Mouse (Mus musculus): ENCODE results near the gene Ankrd23. TPM values are rescaled to one million over a fixed set of nuclear protein-coding genes. Genes with fewer than 3 reads are reported as not detected.

Gene Ankrd23
- total RNA-seq, 2 experiments from 2014 or later: 215 to 337 TPM

DNA sequence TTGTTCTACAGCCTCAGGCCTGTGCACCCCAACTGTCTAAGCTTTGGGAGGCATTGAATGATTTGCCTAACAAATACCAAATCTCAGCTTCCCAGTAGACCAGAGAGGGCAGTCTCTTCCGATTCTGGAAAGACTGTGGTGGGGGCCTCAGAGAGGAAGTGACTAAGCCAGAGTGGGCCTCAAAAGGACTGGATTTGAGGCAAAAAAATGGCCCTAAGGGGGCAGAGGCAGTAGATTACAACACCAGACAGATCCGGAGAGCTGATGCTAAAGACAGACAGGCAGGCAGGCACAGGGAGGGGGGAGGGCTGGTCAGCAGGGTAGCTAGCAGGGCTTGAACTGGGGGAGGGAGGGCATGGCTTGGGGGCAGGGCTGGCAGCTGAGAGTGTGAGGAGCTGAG lies 29.7 kb upstream of the Ankrd23 start:
- intact Hi-C loops (cut with DNase I): no loop called here
- DNase-seq (ENCODE audit: low spot score): no peak

DNA sequence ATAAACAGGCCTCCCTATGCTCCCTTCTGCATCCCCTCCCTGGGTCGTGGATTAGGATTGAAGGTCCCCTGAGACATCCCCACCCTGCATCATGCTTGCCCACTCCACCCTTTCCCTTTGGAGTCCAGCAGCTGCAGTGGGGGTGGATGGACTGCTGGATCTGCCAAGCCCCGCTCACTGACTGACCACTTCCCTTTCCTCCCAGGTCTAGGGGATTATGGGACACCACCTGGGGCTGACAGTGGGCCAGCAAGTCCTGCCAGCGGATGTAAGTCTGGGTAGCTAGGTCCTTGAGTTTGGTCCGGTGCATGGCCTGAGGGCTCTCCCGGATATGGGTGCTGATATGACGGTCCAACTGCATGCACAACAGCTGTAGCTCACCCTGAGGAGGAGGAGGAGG lies 27.4 kb upstream of the Ankrd23 start:
- DNase-seq (ENCODE audit: low spot score): peak; percentile 66
- intact Hi-C loops (cut with DNase I): no loop called here

DNA sequence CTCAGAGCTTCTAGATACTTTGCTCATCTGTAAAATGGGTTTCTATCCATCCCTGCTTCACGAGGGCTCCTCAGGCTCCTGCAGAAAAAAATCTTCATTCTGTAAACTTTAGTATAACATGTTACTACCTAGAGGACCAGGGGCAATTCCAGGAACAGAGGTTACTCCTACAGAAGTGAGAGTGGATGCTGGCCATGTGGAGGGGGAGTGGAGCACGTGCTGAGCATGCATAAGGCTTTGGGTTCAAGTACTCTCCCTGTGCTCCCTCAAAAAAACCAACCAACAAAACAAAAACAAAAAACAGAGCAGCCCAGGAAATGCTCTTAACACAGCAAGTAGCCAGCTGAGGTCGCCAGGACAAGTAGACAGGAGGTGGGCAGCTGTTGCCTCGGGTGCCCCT lies 26.9 kb upstream of the Ankrd23 start:
- intact Hi-C loops (cut with DNase I): no loop called here

DNA sequence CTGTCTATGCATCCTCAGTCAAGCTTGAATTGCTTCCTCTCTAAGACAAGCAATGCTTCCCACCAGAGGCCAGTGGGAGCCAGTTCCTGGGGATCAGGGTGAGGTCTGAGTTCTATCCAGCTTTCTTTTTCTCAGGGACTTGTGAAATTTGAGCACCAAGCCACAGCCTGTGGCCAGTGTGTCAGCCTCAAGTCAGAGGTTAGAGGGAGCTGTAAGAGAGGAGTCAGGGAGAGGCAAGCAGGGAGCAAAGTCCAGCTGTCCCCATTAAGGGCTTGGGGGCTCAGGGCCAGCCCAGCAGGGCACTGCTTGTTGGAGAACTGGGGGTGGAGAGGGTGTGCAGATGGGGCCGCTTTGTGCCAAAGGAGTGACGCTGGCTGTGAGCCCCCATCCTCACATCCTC lies 26.5 kb upstream of the Ankrd23 start:
- intact Hi-C loops (cut with DNase I): no loop called here
- DNase-seq (ENCODE audit: low spot score): peak; percentile 42

More for the DNA sequence above, 26.9 kb upstream of the Ankrd23 start:
- no peak for DNase-seq (ENCODE audit: low spot score)

DNA sequence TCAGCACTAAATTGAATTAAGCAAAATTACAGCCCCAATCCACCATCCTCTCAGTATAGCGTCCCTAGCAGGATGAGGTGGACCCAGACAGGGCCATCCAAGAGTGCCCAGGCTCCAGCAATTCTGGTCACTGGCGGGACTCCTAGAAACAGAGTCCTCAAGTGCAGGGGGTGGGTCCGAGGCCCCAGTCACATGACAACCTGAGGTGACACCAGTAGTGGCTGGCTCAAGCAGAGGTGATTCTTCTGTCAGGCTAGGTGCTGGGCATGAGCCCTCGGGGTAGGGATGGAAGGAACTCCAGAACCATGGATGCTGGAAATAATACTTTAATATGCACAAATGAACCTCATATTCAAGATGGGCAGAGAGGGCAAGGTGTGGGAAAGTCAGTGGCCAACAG lies 25.7 kb upstream of the Ankrd23 start:
- DNase-seq (ENCODE audit: low spot score): no peak
- intact Hi-C loops (cut with DNase I): no loop called here

DNA sequence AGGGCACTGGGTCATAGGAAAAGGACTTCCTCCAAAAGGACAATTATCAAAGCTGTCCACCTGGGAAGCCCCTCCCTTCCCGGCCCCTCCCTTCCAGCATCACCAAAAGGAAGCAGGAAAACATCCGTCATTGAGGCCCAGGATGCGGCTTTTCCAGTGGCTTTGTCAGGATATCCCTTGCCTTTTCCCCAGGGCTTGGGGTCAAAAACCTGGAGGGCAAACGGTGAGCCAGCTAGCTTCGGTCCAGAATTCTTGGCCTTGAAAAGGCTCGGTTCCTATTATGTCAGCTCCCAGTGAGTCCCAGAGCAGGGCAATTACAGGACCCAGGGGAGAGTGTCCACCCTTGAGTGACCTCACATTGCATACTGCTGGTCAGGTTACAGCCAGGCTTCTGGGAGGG lies 24.2 kb upstream of the Ankrd23 start:
- intact Hi-C loops (cut with DNase I): no loop called here
- DNase-seq (ENCODE audit: low spot score): peak; percentile 44

DNA sequence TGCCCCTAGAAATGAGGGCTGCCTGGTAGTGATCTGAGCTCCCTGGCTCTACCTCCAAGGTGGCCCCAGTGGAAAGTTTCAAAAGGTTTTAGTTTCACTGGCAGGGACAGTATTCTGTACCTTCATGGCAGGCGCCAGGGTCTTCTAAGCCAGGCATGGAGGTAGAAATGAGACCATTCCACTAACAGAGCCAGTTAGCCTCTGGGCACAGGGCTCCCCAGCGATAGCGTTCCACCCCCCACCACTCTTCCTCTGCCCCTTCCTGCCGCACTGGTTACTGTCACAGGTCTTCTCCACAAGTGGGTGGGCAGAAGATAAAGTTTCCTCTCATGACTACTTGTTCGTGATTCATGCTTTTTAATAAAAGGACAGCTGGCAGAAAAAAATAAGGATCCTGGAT lies 23.2 kb upstream of the Ankrd23 start:
- DNase-seq (ENCODE audit: low spot score): no peak
- intact Hi-C loops (cut with DNase I): loop anchor here (2.0 kb wide), 2 partner anchors 21 to 53 kb away; no protein-coding TSS in a partner anchor

DNA sequence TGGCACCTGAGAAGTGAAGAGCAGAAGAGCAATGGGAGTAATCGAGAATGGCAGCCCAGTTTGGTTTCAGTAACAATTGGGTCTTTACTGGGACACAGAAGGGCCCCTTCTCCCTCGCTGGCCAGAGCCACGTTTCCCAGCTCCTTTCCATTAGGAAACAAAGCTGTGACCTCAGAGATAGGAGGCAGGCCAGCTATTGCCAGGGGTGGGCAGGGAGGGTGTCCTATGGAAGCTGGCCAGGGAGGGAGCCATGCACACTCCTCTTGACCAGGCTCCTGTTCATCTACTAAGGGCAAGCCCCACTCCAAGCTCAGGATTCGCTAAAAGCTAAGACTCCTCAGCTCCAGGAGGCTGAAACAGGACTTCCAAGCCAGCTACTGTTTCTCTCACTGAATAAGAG lies 22.6 kb upstream of the Ankrd23 start:
- intact Hi-C loops (cut with DNase I): loop anchor here (2.0 kb wide), 2 partner anchors 22 to 54 kb away; no protein-coding TSS in a partner anchor

DNA sequence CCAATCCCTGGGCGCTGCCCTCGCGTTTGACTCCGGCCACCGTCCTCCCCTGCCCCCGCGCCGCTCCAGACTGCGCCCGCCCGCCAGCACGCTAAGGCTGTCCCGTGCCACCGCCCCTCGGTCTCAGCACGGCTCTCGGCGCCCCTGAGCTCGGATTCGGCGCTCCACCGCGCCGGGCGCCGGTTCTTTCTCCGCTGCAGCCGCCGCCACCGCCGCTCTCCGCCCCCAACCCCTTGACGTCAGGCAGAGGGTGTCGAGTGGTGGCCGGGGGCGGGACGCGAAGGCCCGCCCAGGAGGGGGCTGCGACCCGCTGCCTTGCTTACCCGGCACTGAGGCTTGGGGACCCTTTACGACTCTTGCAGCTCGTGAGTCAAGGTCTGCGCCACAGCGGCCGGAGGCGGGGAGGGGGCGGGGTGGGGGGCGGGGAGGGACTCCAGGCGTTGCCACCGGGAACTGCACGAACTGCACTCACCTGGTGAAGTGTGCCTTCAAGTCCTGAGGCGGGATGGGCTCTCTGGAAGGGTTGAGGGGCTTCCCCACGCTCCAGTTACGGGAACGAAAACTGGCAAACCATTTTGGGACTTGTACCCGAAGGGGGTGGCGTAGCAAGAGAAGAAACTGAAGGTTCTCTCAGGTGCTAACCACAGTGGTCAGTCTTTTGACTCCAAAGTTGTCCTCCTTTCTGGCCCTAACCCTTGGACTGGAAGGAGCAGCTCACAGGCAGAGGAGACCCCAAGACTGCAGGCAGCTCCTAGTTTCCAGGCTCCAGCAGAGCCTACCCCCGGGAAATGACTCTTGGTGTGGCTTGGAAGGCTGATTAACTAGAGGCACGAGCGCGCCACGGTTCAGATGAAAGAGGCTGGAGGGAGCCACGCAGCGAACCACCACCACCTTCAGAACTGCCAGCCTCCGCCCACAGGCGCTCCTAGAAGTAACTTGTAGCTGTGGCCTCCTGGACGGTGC lies 21.6 kb upstream of the Ankrd23 start, which contains the start of gene Sema4c:
Gene Sema4c (minus strand): TSS at position 319 of the 963 bp plus-strand sequence.
- peak; percentile 60 for DNase-seq (ENCODE audit: low spot score)
- intact Hi-C loops (cut with DNase I): loop anchor here (2.0 kb wide), 2 partner anchors 22 to 54 kb away; no protein-coding TSS in a partner anchor

More for the DNA sequence above, 22.6 kb upstream of the Ankrd23 start:
- DNase-seq (ENCODE audit: low spot score): no peak

DNA sequence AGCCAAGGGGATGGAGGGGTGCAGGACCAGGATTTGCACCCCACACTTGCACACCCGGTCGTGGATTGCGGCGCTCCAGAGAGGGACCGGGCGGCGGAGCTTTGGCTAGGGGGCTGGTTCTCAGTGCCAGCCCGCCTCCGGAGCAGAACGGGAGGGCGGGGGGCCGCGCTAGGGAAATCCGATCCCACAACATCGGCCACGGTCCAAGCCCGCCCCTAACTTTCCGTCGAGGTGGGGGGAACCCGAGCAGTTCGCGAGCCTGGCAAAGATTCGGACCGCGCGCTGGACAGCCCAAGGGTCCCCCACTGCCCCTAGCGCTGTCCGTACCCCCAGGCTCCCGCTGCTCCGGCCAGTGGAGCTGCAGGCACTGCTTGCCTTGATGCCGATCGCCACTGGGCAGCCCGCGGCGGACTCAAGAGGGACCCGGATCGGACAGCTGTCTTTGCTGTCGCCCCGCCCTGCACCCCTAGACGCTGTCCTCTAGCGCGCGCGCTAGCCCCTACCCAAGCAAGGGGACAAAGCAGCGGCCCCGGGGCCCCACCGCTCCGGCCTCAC lies 20.9 kb upstream of the Ankrd23 start:
- DNase-seq (ENCODE audit: low spot score): peak; percentile 86
- intact Hi-C loops (cut with DNase I): loop anchor here (2.0 kb wide), 3 partner anchors 23 to 77 kb away; no protein-coding TSS in a partner anchor

DNA sequence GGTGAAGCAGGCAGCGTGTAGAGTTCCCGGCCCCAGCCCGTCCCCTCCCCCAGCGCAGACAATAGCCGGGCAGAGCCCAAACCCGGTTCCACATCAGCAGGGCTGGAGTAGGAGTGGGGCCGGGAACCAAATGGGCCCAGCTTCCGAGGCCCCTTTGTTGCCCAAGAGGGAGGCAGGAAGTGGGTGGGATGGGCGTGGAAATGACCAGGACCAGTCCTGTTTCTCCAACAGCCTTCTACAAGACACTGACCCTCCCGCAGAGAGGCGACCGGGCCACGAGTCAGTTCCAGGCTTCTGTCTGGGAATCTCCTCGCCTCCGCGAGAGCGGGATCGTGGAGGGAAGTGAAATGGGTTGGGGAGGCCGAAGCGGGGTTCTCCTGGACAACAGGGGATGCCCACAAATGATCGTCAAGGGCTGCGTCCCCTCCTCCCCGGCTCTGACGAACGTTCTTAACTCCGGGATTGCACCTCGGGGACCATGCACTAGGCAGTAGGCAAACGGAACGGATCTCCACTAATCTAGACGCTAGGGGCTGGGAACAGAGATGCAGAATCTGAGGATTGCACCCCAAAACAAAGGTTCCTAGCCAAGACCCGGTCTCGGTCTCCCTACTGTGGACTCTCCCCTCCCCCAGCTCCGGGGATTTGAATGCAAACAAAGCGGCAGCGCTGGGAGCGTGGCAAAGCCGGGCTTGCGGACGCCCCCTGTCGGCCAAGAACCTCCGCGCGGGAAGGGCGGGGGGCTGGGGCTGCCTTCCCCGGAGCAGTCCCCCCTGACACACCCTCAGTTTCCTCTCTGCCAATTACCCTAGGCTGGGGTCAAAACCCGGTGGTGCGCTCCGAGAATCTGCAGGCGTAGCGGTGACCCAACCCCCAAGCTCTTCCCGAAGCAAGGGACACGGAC lies 20.1 kb upstream of the Ankrd23 start:
- intact Hi-C loops (cut with DNase I): loop anchor here (2.0 kb wide), 1 partner anchor 78 kb away; no protein-coding TSS in a partner anchor
- DNase-seq (ENCODE audit: low spot score): peak; percentile 90

DNA sequence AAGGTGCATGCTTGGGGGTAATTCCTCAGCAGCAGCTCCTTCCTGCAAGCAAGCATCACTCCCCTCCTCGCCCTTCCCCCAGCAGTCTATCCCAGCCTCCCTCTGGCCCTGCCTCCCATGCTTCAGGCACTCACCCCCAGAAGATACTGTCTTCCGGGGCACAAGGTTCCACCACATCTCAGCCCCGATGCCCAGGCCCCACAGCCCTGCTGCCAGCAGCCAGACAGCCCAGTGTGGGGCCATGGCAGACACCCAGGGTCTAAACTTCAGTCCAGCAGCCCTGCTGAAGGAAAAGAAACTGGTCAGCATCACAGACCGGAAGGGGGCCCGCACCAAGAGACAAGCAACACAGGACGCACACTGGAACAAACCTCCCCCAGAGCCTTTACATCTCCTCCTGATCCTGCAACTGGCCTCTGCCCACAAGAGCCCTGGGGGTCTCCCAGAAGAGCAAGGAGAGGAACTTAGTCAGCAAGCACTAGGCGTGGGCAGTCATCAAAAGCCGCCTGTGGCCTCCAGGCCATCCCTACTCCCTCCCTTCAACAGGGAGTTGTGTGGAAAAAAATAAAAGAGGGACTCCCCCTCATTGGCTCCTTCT lies 19.2 kb upstream of the Ankrd23 start:
- DNase-seq (ENCODE audit: low spot score): no peak

DNA sequence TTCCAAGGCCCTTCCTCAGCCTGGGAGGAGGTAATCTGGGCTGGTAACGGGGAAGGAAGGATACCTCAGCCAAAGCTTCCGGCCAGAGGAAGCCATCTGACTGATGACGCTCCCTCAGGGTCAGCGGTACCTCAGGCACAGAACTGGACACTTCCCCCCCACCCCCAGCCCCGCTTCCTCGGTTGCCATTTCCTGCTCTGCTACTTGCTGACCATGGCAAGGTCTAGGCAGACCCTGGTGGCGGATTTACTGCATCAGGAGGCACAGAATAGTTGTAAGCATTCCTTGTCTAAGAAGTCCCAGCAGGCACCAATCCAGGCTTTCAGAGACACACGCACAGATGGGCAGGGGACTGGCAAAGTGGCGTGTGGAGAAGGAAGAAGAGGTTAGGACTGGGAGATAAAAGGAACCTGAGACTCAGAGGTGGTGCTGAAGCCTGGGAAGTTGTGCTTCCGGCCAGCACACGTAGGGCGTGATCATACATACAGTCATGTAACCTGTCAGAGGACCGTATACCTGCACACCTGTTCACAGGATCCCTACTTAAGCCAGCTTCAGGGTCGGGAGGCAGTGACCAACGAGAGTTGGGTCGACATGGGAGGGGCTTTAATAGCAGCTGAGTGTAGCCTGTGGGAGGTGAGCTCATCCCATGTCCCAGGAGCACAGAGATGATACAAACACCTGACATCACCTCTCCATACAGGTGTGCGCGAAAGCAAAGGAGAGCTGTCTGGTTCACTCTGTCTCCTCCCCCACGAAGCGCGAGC lies 18.1 kb upstream of the Ankrd23 start:
- intact Hi-C loops (cut with DNase I): loop anchor here (2.0 kb wide), 1 partner anchor 36 kb away; no protein-coding TSS in a partner anchor
- DNase-seq (ENCODE audit: low spot score): no peak

More for the DNA sequence above, 19.2 kb upstream of the Ankrd23 start:
- intact Hi-C loops (cut with DNase I): loop anchor here (2.0 kb wide), 2 partner anchors 35 to 79 kb away; no protein-coding TSS in a partner anchor

DNA sequence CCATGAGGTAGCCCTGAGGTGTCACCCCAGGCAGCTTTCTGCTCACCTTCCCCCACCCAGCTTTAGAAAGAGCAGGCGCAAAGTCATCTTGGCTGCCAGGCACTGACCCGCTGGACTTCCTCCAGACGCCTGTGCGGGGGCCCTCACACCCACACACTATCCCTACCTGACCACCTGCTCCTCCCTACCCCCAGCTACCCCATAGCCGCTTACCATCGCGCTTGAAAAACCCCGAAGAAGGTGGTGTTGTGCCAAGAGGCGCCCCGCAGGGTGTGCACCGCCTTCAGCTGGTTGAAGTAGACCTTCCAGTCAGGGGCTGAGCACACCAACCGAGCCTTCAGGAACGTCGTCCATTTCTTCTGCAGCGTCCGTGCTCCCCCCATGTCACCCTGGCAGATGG lies 15.8 kb upstream of the Ankrd23 start:
- DNase-seq (ENCODE audit: low spot score): no peak
- intact Hi-C loops (cut with DNase I): no loop called here

DNA sequence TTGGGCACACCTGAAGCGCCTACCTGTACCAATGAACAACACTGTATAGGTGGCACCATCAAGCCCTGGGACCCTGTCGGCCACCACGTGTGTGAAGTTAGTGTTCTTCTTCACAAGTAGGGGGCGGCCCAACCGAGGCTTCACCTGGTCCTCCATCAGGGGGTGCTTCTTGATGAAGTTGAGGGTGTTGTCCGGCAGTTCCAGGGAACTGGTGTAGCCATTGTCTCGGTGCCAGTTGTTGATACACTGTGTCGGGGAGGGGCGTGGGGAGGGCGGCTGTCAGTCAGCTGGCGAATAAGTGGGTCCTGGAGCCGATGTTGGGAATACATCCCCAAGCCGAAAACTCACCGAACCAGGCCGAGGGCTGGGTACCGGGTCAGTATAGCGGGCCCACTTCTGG lies 15.2 kb upstream of the Ankrd23 start:
- DNase-seq (ENCODE audit: low spot score): no peak
- intact Hi-C loops (cut with DNase I): no loop called here

DNA sequence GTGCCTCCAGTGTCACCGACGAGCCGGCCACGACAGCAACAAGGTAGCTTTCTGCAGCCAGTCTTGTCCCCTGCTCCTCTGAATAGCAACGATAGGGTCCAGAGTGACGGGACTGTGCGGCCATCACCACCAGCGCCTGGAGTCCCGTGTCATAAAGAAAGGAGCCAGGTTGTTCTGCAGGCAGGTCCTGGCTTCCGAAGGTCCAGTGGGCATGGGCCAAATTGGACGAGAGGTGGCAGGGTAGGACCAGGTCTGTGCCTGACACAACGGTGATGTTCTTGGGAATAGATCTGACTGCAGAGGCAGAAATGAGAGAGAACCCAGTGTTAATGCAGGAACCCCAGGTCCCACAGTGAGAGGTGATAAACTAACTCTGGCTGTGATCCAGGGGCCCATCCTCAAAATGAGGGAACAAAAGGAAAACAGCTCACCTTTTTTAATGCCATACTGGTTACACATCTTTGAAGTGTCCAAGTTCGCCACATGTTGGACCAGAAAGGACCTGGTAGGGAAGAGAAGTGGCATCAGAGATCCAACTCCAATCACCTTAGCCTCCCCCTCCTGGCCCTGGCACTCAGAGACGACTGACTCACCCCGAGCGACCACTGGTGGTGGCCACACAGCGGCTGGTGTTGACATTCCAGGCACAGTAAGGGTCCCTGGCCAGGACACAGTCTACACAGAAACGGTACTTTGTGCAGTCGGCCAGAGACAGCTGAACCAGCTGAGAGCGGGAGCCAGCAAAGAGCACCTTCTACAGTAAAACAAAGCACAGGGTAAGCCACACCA lies 13.6 kb upstream of the Ankrd23 start:
- no peak for DNase-seq (ENCODE audit: low spot score)
- intact Hi-C loops (cut with DNase I): no loop called here

DNA sequence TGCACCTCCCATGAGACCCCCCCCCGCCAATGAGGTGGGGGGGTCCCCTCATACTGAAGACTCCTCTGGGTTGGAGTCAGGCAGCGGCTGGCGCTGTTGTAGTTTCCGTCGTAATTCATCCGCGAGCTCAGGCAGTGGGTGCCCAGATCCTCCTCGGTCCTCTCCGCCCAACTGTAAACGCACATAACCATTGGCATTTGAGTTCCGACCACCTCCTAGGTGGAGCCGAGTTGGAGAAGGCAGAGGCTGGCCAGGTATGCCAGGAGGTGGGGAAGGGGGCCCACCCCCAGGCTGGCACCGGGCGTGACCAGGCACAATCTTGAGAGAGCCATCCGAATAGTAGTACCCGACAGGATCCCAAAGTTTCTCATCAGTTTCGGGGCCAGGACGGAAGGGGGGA lies 12.8 kb upstream of the Ankrd23 start:
- intact Hi-C loops (cut with DNase I): loop anchor here (2.0 kb wide), 1 partner anchor 135 kb away; no protein-coding TSS in a partner anchor

DNA sequence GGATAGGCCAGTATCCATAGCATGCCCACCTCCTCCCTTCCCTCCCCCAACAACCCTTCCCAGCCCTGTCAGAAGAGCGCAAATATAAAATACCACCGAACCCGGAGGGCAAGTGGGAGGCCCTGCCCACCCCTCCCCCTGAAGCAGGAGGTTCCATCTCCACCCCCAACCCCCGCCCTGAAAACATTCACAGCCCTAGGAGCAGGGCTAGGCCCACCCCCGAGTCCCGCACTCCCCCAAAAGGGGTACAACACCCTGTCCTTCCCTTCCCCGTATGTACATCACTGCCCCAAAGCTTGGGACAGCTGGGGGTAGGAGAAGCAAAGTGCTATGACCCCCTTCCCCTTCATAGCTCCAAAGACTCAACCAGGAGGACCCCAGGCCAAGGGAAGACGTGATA lies 12.1 kb upstream of the Ankrd23 start:
- DNase-seq (ENCODE audit: low spot score): no peak
- intact Hi-C loops (cut with DNase I): loop anchor here (2.0 kb wide), 1 partner anchor 136 kb away; no protein-coding TSS in a partner anchor

More for the DNA sequence above, 12.8 kb upstream of the Ankrd23 start:
- DNase-seq (ENCODE audit: low spot score): no peak

All from heart, postnatal 25 days (tissue).